Mouse (Mus musculus) midbrain, embryonic 12.5 days (tissue): ENCODE measurements around the gene Fzr1. TPM values are rescaled to one million over a fixed set of nuclear protein-coding genes. Genes with fewer than 3 reads are reported as not detected.

Source experiments
- ATAC-seq: fragments of 200-750 bp; cut with Nextera tagmentation; 2 replicates; pipeline ENCODE4 v1.8.0; 2017; ENCODE audit warnings: low read depth, moderate TSS enrichment, moderate library complexity; ENCODE audit not compliant: low FRiP score
- H3K27ac ChIP-seq: fragments of 300-500 bp; sonication (generic); replicated peaks from 2 replicates; pipeline ENCODE4 v1.5.1; 2016; ENCODE audit warnings: mild to moderate bottlenecking
- H3K27me3 ChIP-seq: fragments of 300-500 bp; sonication (generic); 2 replicates; pipeline ENCODE4 v1.6.1; 2016; ENCODE audit warnings: mild to moderate bottlenecking
- H3K36me3 ChIP-seq: fragments of 300-500 bp; sonication (generic); 2 replicates; pipeline ENCODE4 v1.6.1; 2016
- H3K4me1 ChIP-seq: fragments of 300-500 bp; sonication (generic); 2 replicates; pipeline ENCODE4 v1.6.1; 2016
- H3K4me2 ChIP-seq: fragments of 300-500 bp; sonication (generic); replicated peaks from 2 replicates; pipeline ENCODE4 v1.6.1; 2016; ENCODE audit warnings: mild to moderate bottlenecking, moderate library complexity
- H3K4me3 ChIP-seq: fragments of 300-500 bp; sonication (generic); 2 replicates; pipeline ENCODE4 v1.5.1; 2016; ENCODE audit warnings: mild to moderate bottlenecking
- H3K9ac ChIP-seq: fragments of 300-500 bp; sonication (generic); replicated peaks from 2 replicates; pipeline ENCODE4 v1.6.1; 2016; ENCODE audit warnings: mild to moderate bottlenecking, moderate library complexity
- H3K9me3 ChIP-seq: fragments of 300-500 bp; sonication (generic); 2 replicates; pipeline ENCODE4 v1.6.1; 2016; ENCODE audit warnings: mild to moderate bottlenecking
- WGBS: fragments of 180-500 bp; shearing (Covaris S2); methylation state at CpG from one replicate; pipeline ENCODE4 v1.1.7; 2016; 5-methylcytosine and 5-hydroxymethylcytosine counted together
- polyA plus RNA-seq: library from polyadenylated mRNA; unstranded; fragments of >200 nt; fragmentation: Nextera tagmentation; extraction: Ambion mirVana; gene quantifications from 2 replicates; pipeline ENCODE4 v1.2.1, GENCODE M21; 2016

Fzr1 gene
- polyA plus RNA-seq, 1 experiment from 2014 or later, result 135 TPM

DNA sequence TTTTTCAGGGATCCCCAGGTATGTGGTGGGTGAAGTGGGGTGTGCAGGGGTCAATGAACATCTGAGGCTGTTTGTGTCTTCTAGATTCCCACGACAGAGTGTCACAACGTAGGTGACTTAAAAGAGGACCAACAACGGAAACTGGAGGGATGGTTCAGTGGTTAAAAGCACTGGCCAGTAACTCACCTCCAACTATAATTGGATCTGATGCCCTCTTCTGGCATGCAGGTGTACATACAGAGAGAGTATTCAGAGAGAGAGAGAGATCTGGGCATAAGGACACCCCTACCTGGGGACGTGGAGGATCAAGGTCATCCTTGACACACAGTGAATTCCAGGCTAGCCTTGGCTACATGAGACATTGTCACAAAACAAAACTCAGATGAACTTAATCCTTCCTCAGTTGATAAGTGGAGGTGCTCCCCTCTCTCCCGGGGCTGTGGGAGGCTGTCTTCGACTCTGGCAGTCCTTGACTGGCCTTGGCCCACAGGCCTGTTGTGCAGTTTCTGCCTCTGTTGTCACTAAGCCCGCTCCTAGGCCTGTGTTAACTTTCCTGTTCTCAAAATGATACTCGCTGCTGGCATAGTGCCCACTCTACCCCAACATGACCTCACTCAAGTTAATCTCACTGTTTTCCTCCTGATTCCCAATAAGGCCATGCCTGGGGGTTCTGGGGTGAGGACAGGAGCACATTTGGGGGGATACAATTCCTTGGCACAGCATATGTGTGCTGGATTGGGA lies 33.7 kb downstream of the Fzr1 start:
- H3K27me3 ChIP-seq, result peaks cover 81% of the 10 kb centered on the region
- H3K36me3 ChIP-seq, result peaks cover 17% of the 10 kb centered on the region
- H3K4me2 ChIP-seq, result no peak overlapping the region
- H3K27ac ChIP-seq, result no peak overlapping the region
- H3K9me3 ChIP-seq, result no peaks in the 10 kb centered on the region
- WGBS, result 53% methylated on average over 8 of the region's 8 CpGs
- H3K9ac ChIP-seq, result no peak overlapping the region
- H3K4me1 ChIP-seq, result peaks cover 29% of the 10 kb centered on the region
- no peak overlapping the region for H3K4me3 ChIP-seq
- ATAC-seq, result no peak

DNA sequence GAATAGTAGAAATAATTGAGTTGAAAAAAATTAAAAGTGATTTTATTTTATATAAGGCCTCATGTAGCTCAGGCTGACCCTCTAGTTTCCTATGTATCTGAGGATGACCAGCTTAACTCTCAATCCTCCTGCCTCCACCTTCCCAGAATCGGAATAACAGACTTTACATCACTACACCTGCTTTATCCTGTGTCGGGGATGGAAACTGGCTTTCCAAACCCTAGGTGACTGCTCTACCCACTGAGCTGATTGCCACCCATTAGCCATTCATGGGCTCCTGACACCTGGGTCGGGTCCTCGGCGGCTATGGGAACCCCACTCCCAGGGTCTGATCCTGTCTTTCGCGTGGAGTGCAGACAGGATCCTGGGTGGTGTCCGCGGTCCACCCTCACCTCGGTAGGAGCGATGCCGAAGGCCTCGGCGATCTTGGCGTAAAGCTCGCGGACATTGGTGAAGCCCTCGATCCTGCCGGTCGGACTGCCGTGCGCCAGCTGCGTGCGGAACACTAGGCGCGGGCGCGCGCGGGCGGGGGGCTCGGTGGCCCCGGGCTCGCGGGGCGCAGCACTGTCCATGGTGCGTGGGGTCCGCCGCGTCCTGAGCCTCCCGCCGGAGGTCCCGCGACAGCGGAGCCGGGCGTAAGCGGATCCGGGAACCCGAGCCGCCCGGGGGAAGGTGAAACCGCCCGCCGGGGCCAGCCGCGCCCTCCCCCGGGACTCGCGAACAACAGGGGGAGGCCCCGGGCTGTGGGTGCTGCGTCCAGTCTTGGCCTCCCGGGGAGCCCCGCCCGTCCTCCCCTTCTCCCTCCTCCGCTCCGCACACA lies 35.4 kb downstream of the Fzr1 start, which contains the start of gene Gipc3:
Gene Gipc3 (minus strand): TSS at position 581 of the 820 bp plus-strand sequence.
- H3K27ac ChIP-seq, result no peak within 1 kb of the TSS
- peaks cover 19% of the 10 kb centered on the region for H3K4me1 ChIP-seq
- H3K9ac ChIP-seq, result peak within 1 kb of the TSS; percentile 62
- 5% methylated on average over 56 of the region's 67 CpGs for WGBS
- H3K4me2 ChIP-seq, result peak within 1 kb of the TSS; percentile 69
- no peaks in the 10 kb centered on the region for H3K9me3 ChIP-seq
- ATAC-seq, result no peak
- H3K36me3 ChIP-seq, result peaks cover 16% of the 10 kb centered on the region
- peaks cover 84% of the 10 kb centered on the region for H3K27me3 ChIP-seq
- peak within 1 kb of the TSS; percentile 45 for H3K4me3 ChIP-seq

DNA sequence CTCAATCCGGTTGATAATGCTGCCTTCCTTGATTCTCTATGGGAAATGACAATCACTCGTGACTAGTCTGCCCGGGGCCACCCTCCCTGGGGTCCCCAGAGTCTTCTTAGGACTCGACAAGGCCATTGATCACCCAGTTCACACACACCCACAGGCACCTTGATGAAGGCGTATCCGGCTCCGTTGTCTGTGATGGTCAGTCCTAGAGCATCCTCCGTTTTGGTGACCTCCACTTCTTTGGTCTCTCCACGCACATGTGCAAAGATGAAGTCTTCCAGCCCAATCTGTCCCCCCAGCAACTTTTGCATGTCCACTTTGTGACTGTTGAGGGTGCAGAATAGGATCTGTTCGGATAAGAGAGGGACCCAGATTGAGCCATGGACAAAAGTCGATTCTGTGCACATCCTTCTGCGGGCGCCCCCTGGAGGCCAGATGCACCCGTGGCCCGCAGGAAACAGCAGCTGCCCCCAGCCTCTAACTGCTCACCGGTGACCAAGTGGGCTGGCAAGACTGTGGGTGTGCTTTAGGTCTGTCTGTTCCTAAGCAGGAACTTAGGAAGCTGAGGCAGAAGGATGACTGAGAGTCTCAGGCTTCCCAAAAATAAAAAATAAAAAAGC lies 36.9 kb downstream of the Fzr1 start:
- no peak for ATAC-seq
- H3K27ac ChIP-seq, result no peak overlapping the region
- no peaks in the 10 kb centered on the region for H3K9me3 ChIP-seq
- peaks cover 11% of the 10 kb centered on the region; the same call in 1 of the 2 replicates for H3K36me3 ChIP-seq
- peaks cover 10% of the 10 kb centered on the region for H3K4me1 ChIP-seq
- H3K27me3 ChIP-seq, result peaks cover 80% of the 10 kb centered on the region
- no peak overlapping the region for H3K4me3 ChIP-seq
- WGBS, result 37% methylated on average over 16 of the region's 16 CpGs
- H3K4me2 ChIP-seq, result no peak overlapping the region
- no peak overlapping the region for H3K9ac ChIP-seq

DNA sequence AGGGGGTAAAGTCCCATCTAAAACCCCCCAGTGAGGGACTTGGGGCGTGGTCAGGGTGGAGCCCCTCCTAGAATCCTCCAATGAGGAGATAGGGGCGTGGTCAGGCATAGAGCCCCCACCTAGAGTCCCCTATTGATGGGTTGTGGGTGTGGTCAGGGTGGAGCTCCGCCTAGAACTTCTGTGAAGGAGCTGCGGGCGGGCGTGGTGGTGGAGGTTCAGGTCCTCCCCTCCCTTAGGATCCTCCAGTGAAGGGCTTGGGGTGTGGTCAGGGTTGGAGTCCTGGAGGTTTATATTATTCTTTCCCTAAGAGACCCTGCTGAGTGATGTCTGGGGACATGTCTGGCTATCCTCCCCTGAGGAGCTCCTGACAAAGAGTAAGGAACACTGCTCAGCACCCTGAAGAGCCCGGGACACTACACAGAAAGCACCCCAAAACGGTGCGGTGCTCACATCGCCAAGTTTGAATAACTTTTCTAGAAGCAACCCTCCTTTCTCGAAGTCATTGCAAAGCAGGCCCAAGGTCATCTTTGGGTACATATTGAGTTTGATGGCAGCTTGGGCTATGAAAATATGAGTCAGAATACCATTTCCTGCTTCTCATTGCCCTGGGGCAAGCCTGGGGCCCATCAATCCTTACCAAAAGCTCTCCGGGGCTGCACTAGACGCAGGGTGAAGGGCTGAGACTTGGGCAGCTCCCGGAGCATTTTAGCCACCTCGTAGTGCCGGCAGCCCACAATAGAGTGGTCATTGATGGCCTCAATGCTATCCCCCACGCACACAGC lies 37.6 kb downstream of the Fzr1 start:
- H3K4me1 ChIP-seq, result peaks cover 7% of the 10 kb centered on the region
- H3K4me3 ChIP-seq, result no peak overlapping the region
- H3K9me3 ChIP-seq, result no peaks in the 10 kb centered on the region
- H3K36me3 ChIP-seq, result peaks cover 7% of the 10 kb centered on the region; the same call in 1 of the 2 replicates
- H3K9ac ChIP-seq, result no peak overlapping the region
- ATAC-seq, result no peak
- no peak overlapping the region for H3K4me2 ChIP-seq
- peaks cover 75% of the 10 kb centered on the region for H3K27me3 ChIP-seq
- H3K27ac ChIP-seq, result no peak overlapping the region
- WGBS, result 39% methylated on average over 17 of the region's 17 CpGs

DNA sequence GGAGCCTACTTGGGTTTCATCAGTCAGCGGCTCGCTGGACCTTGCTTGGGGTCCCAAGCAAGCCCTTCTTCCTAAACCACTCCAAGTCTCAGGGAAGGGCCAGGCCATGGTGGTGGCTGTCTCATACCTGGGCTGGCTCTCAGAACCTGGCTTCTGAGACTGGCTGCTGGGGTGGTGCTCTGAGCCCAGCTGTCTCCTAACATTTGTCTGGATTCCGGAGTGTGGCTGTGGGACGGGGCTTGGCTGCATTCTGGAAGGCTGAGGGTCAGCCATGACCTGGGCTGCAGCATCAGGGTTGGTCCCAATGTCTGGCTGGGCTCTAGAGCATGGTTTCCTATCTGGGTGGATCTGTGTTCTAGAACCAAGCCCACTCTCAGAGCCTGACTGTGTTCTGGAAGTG lies 41.8 kb downstream of the Fzr1 start:
- Histone ChIP-seq H3K36me3 (no peaks in the 10 kb centered on the region), H3K4me2 (no peak overlapping the region), H3K27me3 (peaks cover 67% of the 10 kb centered on the region), H3K4me1 (peaks cover 7% of the 10 kb centered on the region; the same call in 1 of the 2 replicates), H3K27ac (no peak overlapping the region), H3K9ac (no peak overlapping the region), H3K4me3 (no peak overlapping the region), H3K9me3 (no peaks in the 10 kb centered on the region)
- ATAC-seq, result no peak
- WGBS, result 91% methylated on average over 4 of the region's 4 CpGs

DNA sequence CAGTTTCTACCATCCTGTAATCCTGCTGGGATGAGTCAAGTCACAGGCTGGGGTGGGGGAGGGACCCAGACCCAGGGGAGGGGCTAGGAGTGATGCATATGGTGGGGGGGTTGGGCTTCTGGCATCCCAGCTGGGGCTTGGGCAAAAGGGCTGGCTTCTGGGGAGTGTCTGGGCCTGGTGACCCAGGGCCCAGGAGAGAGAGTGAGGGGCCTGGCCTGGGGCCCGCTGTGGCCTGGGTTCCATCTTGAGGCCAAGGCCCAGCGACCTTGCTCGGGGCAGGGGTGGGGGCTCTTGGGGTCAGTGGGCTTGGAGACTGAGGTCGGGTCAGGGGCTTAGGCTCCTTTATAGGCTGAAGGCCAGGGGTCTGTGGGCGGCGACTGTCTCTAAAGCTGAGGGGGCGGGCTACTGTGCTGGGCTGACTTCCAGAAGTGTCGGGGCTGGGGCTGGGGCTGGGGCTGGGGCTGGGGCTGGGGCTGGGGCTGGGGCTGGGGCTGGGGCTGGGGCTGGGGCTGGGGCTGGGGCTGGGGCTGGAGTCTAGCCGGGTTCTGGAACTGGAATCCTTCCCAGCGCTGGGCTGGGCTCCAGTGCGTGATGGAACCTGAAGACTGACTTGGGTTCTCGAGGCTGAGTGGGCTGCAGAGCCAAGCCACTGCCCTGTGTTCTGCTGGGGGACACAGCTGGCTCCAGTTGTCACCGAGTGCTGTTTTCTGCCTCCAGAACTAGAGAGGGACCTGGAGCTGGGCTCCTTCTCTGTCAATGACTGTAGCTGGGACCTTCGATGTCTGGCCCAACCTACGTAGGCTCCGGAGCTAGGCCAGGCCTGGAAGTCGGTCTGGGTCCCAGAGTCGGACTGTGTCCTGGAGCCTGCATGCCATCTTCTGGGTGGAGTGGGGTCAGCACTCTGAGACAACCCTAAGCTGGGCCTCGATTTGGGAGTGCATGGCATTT lies 42.6 kb downstream of the Fzr1 start:
- Histone ChIP-seq H3K4me2 (no peak overlapping the region), H3K4me1 (peaks cover 7% of the 10 kb centered on the region; the same call in 1 of the 2 replicates), H3K9ac (no peak overlapping the region), H3K27me3 (peaks cover 59% of the 10 kb centered on the region), H3K9me3 (no peaks in the 10 kb centered on the region), H3K27ac (no peak overlapping the region), H3K4me3 (no peak overlapping the region), H3K36me3 (no peaks in the 10 kb centered on the region)
- WGBS, result 35% methylated on average over 19 of the region's 19 CpGs
- ATAC-seq, result no peak

DNA sequence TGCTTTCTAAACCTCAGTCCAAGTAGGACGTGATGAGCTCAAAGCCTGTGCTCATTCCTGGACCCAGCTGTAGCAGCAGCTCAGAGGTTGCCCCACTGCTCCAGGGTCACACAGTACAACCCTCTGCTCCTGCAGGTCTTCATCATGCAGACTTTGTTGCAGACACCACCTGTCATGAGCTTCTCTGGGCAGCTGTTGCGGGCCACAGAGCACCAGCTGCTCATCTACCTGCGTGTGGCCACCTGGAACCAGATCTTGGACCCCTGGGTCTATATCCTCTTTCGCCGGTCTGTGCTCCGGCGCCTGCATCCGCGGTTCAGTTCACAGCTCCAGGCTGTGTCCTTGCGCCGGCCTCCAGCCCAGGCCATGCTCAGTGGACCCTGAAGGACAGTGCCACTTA lies 44.0 kb downstream of the Fzr1 start:
- Histone ChIP-seq H3K4me1 (peaks cover 7% of the 10 kb centered on the region; the same call in 1 of the 2 replicates), H3K4me2 (no peak overlapping the region), H3K4me3 (no peak overlapping the region), H3K9ac (no peak overlapping the region), H3K9me3 (no peaks in the 10 kb centered on the region), H3K27me3 (peaks cover 60% of the 10 kb centered on the region), H3K27ac (no peak overlapping the region), H3K36me3 (no peaks in the 10 kb centered on the region)
- WGBS, result 53% methylated on average over 11 of the region's 11 CpGs
- no peak for ATAC-seq

DNA sequence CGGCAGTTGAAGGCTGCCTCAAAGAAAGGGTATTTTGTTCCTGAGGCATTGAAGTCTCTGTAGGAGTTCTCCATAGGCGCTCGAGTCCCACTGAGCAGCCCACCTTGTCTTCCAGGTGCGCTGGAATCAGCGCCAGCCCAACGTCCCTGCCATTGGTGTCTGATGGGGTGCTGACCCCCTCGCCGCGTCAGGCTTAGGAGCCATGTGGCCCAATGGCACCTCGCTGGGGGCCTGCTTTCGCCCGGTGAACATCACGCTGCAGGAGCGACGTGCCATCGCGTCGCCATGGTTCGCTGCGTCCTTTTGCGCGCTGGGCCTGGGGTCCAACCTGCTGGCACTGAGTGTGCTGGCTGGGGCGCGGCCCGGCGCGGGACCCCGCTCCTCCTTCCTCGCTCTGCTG lies 46.0 kb downstream of the Fzr1 start:
- Histone ChIP-seq H3K36me3 (peaks cover 2% of the 10 kb centered on the region; the same call in 1 of the 2 replicates), H3K4me3 (no peak overlapping the region), H3K9ac (no peak overlapping the region), H3K4me1 (peaks cover 7% of the 10 kb centered on the region; the same call in 1 of the 2 replicates), H3K27me3 (peaks cover 45% of the 10 kb centered on the region), H3K4me2 (peak overlapping the region; percentile 15; the same call in 1 of the 2 replicates), H3K27ac (no peak overlapping the region), H3K9me3 (no peaks in the 10 kb centered on the region)
- 15% methylated on average over 29 of the region's 29 CpGs for WGBS
- ATAC-seq, result no peak

DNA sequence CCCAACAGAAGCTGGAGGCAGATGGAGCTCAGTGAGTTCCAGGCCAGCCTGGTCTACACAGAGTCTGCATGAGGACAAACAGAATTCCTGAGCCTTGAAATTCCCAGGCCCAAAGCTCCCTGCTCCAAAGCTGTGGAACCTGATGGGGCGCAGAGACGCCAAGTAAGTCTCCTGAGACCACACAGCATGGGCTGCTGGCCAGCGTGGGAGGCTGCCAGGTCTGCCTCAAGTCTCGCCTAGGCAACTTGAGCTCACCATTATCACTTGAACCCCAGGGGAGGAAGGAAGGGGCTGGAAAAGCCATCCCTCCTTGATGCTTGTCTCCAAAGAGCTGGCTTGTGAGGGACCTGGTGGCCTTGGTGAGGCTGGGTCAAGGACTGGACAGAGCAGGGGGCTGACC lies 48.3 kb downstream of the Fzr1 start:
- H3K9me3 ChIP-seq, result no peaks in the 10 kb centered on the region
- peaks cover 25% of the 10 kb centered on the region for H3K36me3 ChIP-seq
- no peak overlapping the region for H3K4me2 ChIP-seq
- H3K27ac ChIP-seq, result no peak overlapping the region
- H3K27me3 ChIP-seq, result peaks cover 31% of the 10 kb centered on the region
- WGBS, result 74% methylated on average over 4 of the region's 4 CpGs
- H3K9ac ChIP-seq, result no peak overlapping the region
- no peak overlapping the region for H3K4me3 ChIP-seq
- H3K4me1 ChIP-seq, result 0 out of 2 replicates have a peak, but pooled peaks cover 3% of the 10 kb centered on the region
- ATAC-seq, result no peak

DNA sequence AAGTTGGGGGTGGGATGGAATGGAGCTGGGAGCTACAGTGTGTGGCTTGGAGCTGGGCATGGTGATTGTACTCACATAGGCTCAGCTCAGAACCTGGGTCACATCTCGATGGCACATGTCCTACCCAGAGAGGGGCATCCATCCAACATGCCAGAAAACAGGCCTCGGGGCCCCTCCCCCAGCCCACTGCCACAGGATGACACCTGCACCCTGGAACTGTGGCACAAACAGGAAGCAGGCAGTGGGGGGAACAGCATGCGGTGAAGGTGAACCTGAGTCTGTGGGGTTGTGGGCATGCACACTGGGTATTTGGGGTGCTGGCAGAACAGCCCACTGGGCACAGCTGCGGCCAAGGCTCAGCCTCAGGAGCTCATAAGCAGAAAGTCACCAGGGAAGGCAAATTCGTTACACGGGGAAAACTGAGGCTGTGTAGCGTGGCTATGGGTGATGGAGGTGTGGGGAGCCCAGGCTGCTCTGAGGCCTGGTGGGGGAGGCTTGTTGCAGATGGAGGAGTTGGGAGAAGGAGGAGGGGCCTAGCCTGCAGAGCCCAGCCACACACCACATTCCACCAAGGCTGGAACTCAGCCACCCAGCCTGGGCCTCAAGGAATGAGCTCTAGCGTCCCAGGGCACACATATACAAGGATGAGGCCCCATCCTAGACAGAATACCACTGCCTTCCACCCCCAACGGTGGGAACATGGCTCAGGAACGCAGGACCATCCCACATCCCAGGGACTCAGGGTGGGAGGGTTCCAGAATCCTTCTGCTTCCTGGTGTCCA lies 48.9 kb downstream of the Fzr1 start:
- Histone ChIP-seq H3K27ac (no peak overlapping the region), H3K27me3 (peaks cover 29% of the 10 kb centered on the region), H3K9ac (no peak overlapping the region), H3K4me3 (no peak overlapping the region), H3K9me3 (no peaks in the 10 kb centered on the region), H3K4me2 (no peak overlapping the region), H3K36me3 (peaks cover 31% of the 10 kb centered on the region), H3K4me1 (0 out of 2 replicates have a peak, but pooled peaks cover 3% of the 10 kb centered on the region)
- WGBS, result 77% methylated on average over 10 of the region's 10 CpGs
- ATAC-seq, result no peak
